Mouse (Mus musculus) hindbrain, embryonic 14.5 days (tissue): ENCODE measurements around the gene Kmt2c. TPM values are rescaled to one million over a fixed set of nuclear protein-coding genes. Genes with fewer than 3 reads are reported as not detected.
"Not testable (repeated sequence)": the region's sequence is repeated elsewhere in the genome, so short reads cannot be mapped to it uniquely, and the experiment has no call there.

ENCODE experiments used
- ATAC-seq: fragments of 200-750 bp; cut with Nextera tagmentation; 2 replicates; pipeline ENCODE4 v1.8.0; 2017; ENCODE audit warnings: moderate number of reproducible peaks, mild to moderate bottlenecking, moderate TSS enrichment, moderate library complexity; ENCODE audit not compliant: low FRiP score
- DNase-seq: peaks from one replicate; pipeline ENCODE4 v3.0.0-alpha.2; 2015; ENCODE audit warnings: low spot score
- H3K27ac ChIP-seq: fragments of 300-500 bp; sonication (generic); 2 replicates; pipeline ENCODE4 v1.5.1; 2014; ENCODE audit warnings: mild to moderate bottlenecking, moderate library complexity
- H3K27me3 ChIP-seq: fragments of 300-500 bp; sonication (generic); 2 replicates; pipeline ENCODE4 v1.6.1; 2014; ENCODE audit warnings: mild to moderate bottlenecking, low read length, mixed read lengths; ENCODE audit not compliant: control insufficient read depth, insufficient read depth
- H3K36me3 ChIP-seq: fragments of 300-500 bp; sonication (generic); replicated peaks from 2 replicates; pipeline ENCODE4 v1.6.1; 2014; ENCODE audit not compliant: control insufficient read depth, insufficient read depth
- H3K4me1 ChIP-seq: fragments of 300-500 bp; sonication (generic); replicated peaks from 2 replicates; pipeline ENCODE4 v1.6.1; 2014; ENCODE audit warnings: antibody characterized with exemption, low read length, mixed read lengths; ENCODE audit not compliant: control insufficient read depth, insufficient read depth
- H3K4me2 ChIP-seq: fragments of 300-500 bp; sonication (generic); replicated peaks from 2 replicates; pipeline ENCODE4 v1.6.1; 2014; ENCODE audit warnings: mild to moderate bottlenecking, moderate library complexity
- H3K4me3 ChIP-seq: fragments of 300-500 bp; sonication (generic); replicated peaks from 2 replicates; pipeline ENCODE4 v1.5.1; 2014; ENCODE audit warnings: mild to moderate bottlenecking, low read length
- H3K9ac ChIP-seq: fragments of 300-500 bp; sonication (generic); 2 replicates; pipeline ENCODE4 v1.6.1; 2014
- H3K9me3 ChIP-seq: fragments of 300-500 bp; sonication (generic); 2 replicates; pipeline ENCODE4 v1.6.1; 2016; ENCODE audit warnings: low read length; ENCODE audit not compliant: control insufficient read depth
- WGBS: fragments of 180-500 bp; shearing (Covaris S2); extraction: QIAGEN DNeasy Blood & Tissue Kit; methylation state at CpG from one replicate; pipeline ENCODE4 v1.1.7; 2014; 5-methylcytosine and 5-hydroxymethylcytosine counted together
- polyA plus RNA-seq: library from polyadenylated mRNA; unstranded; fragments of >200 nt; fragmentation: Nextera tagmentation; extraction: Ambion mirVana; gene quantifications from 2 replicates; pipeline ENCODE4 v1.2.1, GENCODE M21; 2014

The Kmt2c gene
- polyA plus RNA-seq, 1 experiment from 2014 or later = 26.8 TPM

GRCm38 (mm10) chr5:25256686-25257085 lies 241.9 kb downstream of the Kmt2c start:
- Histone ChIP-seq H3K27me3 (no peaks in the 10 kb centered on the region), H3K36me3 (peaks cover 98% of the 10 kb centered on the region), H3K27ac (no peak overlapping the region), H3K9me3 (no peaks in the 10 kb centered on the region), H3K4me1 (no peaks in the 10 kb centered on the region), H3K9ac (no peak overlapping the region), H3K4me3 (no peak overlapping the region), H3K4me2 (no peak overlapping the region)
- DNase-seq = no peak
- no peak for ATAC-seq
- WGBS = 92% methylated on average over 2 of the region's 2 CpGs

GRCm38 (mm10) chr5:25254491-25254890 lies 244.1 kb downstream of the Kmt2c start:
- no peak overlapping the region for H3K4me2 ChIP-seq
- WGBS = 94% methylated on average over 4 of the region's 4 CpGs
- no peak overlapping the region for H3K27ac ChIP-seq
- H3K4me3 ChIP-seq = no peak overlapping the region
- H3K9ac ChIP-seq = no peak overlapping the region
- no peaks in the 10 kb centered on the region for H3K9me3 ChIP-seq
- H3K36me3 ChIP-seq = peaks cover 100% of the 10 kb centered on the region
- ATAC-seq (no peak), DNase-seq (no peak)
- H3K4me1 ChIP-seq = no peaks in the 10 kb centered on the region
- no peaks in the 10 kb centered on the region for H3K27me3 ChIP-seq

- no peak for ATAC-seq
Measured at GRCm38 (mm10) chr5:25252825-25253544, 245.6 kb downstream of the Kmt2c start.

GRCm38 (mm10) chr5:25252423-25252822 lies 246.2 kb downstream of the Kmt2c start:
- Histone ChIP-seq H3K4me1 (no peaks in the 10 kb centered on the region), H3K4me3 (no peak overlapping the region), H3K4me2 (no peak overlapping the region), H3K27me3 (no peaks in the 10 kb centered on the region), H3K36me3 (peaks cover 86% of the 10 kb centered on the region), H3K9ac (no peak overlapping the region), H3K9me3 (no peaks in the 10 kb centered on the region), H3K27ac (no peak overlapping the region)
- no peak for ATAC-seq
- DNase-seq = no peak
- 89% methylated on average over 2 of the region's 2 CpGs for WGBS

More at GRCm38 (mm10) chr5:25252825-25253544, 245.6 kb downstream of the Kmt2c start:
- DNase-seq = no peak
- H3K9ac ChIP-seq = no peak overlapping the region
- WGBS = 96% methylated on average over 8 of the region's 8 CpGs
- no peak overlapping the region for H3K4me3 ChIP-seq
- no peaks in the 10 kb centered on the region for H3K4me1 ChIP-seq
- no peaks in the 10 kb centered on the region for H3K27me3 ChIP-seq
- no peaks in the 10 kb centered on the region for H3K9me3 ChIP-seq
- peaks cover 92% of the 10 kb centered on the region for H3K36me3 ChIP-seq
- H3K27ac ChIP-seq = no peak overlapping the region
- no peak overlapping the region for H3K4me2 ChIP-seq

- WGBS = 87% methylated on average over 3 of the region's 3 CpGs
- Histone ChIP-seq H3K4me3 (no peak overlapping the region), H3K36me3 (peaks cover 32% of the 10 kb centered on the region), H3K27me3 (no peaks in the 10 kb centered on the region), H3K27ac (no peak overlapping the region), H3K9me3 (no peaks in the 10 kb centered on the region), H3K4me1 (no peaks in the 10 kb centered on the region), H3K9ac (no peak overlapping the region), H3K4me2 (no peak overlapping the region)
- no peak for DNase-seq
- no peak for ATAC-seq
Measured at GRCm38 (mm10) chr5:25247036-25247435, 251.5 kb downstream of the Kmt2c start.

GRCm38 (mm10) chr5:25246473-25246865 lies 252.1 kb downstream of the Kmt2c start:
- ATAC-seq (no peak), DNase-seq (no peak)
- 83% methylated on average over 1 of the region's 1 CpGs for WGBS
- no peaks in the 10 kb centered on the region for H3K4me1 ChIP-seq
- H3K9me3 ChIP-seq = no peaks in the 10 kb centered on the region
- no peaks in the 10 kb centered on the region for H3K27me3 ChIP-seq
- no peak overlapping the region for H3K9ac ChIP-seq
- H3K4me2 ChIP-seq = no peak overlapping the region
- no peak overlapping the region for H3K27ac ChIP-seq
- no peak overlapping the region for H3K4me3 ChIP-seq
- H3K36me3 ChIP-seq = peaks cover 32% of the 10 kb centered on the region

- Histone ChIP-seq H3K4me3 (no peak overlapping the region), H3K27me3 (no peaks in the 10 kb centered on the region), H3K9me3 (no peaks in the 10 kb centered on the region), H3K36me3 (peaks cover 29% of the 10 kb centered on the region), H3K4me2 (no peak overlapping the region), H3K4me1 (no peaks in the 10 kb centered on the region), H3K27ac (no peak overlapping the region), H3K9ac (no peak overlapping the region)
- no peak for DNase-seq
- no peak for ATAC-seq
- WGBS = 90% methylated on average over 10 of the region's 10 CpGs
Measured at GRCm38 (mm10) chr5:25245806-25246472, 252.6 kb downstream of the Kmt2c start.

- H3K9me3 ChIP-seq = no peaks in the 10 kb centered on the region
- H3K27me3 ChIP-seq = no peaks in the 10 kb centered on the region
- no peaks in the 10 kb centered on the region for H3K4me1 ChIP-seq
- ATAC-seq (no peak), DNase-seq (no peak)
- H3K4me2 ChIP-seq = no peak overlapping the region
- no peak overlapping the region for H3K27ac ChIP-seq
- H3K36me3 ChIP-seq = peaks cover 12% of the 10 kb centered on the region; the same call in 1 of the 2 replicates
- WGBS = 90% methylated on average over 6 of the region's 6 CpGs
- no peak overlapping the region for H3K4me3 ChIP-seq
- H3K9ac ChIP-seq = no peak overlapping the region
Measured at GRCm38 (mm10) chr5:25243101-25243500, 255.5 kb downstream of the Kmt2c start.

- H3K4me1 ChIP-seq = peaks cover 11% of the 10 kb centered on the region
- H3K4me3 ChIP-seq, ATAC-seq, H3K36me3 ChIP-seq, H3K27ac ChIP-seq, H3K27me3 ChIP-seq, H3K9me3 ChIP-seq, H3K9ac ChIP-seq, DNase-seq: not testable (repeated sequence)
- 93% methylated on average over 1 of the region's 1 CpGs for WGBS
- H3K4me2 ChIP-seq = peak overlapping the region; percentile 65
Measured at GRCm38 (mm10) chr5:25224377-25224776, 274.2 kb downstream of the Kmt2c start.
